Mouse (Mus musculus): ENCODE measurements around the gene Ppa1.

GRCm38 (mm10) chr10:61608233-61608632 is 40.1 kb upstream of the Ppa1 start:
- TF ChIP-seq GATA1 (IDR thresholded peaks at IDR 0.05; ENCODE audit: borderline replicate concordance, low read length) (no peak), FLI1 (IDR thresholded peaks at IDR 0.05; ENCODE audit: low read length) (no peak)

Measured in megakaryocyte, embryonic 14.5 days (primary cell).